Mouse (Mus musculus) E14TG2a.4 (cell line): ENCODE measurements around the gene Acta1.

Experiments
- CTCF ChIP-seq: conservative IDR thresholded peaks from 2 replicates; pipeline ENCODE4 v1.5.1; 2014; ENCODE audit warnings: low read length
- NANOG ChIP-seq: IDR thresholded peaks from 2 replicates; pipeline ENCODE4 v1.6.1; 2014; ENCODE audit warnings: borderline replicate concordance, low read length, mixed read lengths
- POU5F1 ChIP-seq: IDR thresholded peaks from 2 replicates; pipeline ENCODE4 v1.6.1; 2014; ENCODE audit warnings: low read length, borderline replicate concordance

- no peak for TF ChIP-seq CTCF
- TF ChIP-seq POU5F1, result no peak
- no peak for TF ChIP-seq NANOG
Observed at GRCm38 (mm10) chr8:123844341-123844740, 50.2 kb downstream of the Acta1 start.
